Mouse (Mus musculus): ENCODE data around the gene Ift52. TPM values are rescaled to one million over a fixed set of nuclear protein-coding genes. Genes with fewer than 3 reads are reported as not detected.

The Ift52 gene
- total and polyA plus RNA-seq, 3 experiments, result 16.5 to 22.1 (median 19.5) TPM

DNA sequence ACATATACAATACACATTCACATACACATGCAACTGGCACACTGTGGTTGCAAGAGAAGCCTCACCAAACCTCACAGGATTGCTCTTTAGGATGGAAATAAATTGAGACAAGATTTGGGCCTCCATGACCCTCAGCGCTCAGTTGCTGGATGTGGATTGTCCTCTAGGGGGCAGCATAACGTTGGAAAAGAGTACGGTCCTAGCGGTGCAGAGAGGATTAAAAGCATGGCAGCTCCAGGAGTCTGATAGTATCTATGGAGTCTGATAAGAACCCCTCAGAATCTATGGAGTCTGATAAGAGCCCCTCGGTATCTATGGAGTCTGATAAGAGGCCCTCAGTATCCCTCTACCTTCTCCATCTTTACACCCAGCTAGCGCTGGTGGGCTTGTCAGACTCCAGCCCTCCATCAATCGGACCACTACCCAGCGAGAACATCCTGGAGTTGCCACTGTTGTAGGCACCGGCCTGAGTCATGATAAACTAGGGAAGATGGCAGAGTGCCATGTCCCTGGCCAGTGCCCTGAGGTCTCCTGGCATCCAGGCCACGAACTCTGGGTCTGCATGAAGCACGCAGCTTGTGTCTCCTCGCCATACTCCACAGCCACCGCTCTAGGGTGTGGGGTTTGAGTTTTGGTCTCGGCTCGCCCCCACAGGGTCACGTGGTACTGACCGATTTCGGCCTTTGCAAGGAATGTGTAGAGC is 18.5 kb upstream of the Ift52 start:
- no peaks in the 10 kb centered on the region for H3K27me3 ChIP-seq (ENCODE audit: control insufficient read depth, insufficient read depth, low read length)
- peak; percentile 42 to 52 for DNase-seq
- no peak overlapping the region for H3K4me3 ChIP-seq
- WGBS, result 19% methylated on average over 18 of the region's 18 CpGs
- H3K27ac ChIP-seq, result no peak overlapping the region
- H3K4me1 ChIP-seq (ENCODE audit: control insufficient read depth, insufficient read depth, low read length), result no peaks in the 10 kb centered on the region
- no peaks in the 10 kb centered on the region for H3K79me2 ChIP-seq (replicated peaks; ENCODE audit: control insufficient read depth, insufficient read depth, low read length)
- no peaks in the 10 kb centered on the region for H3K36me3 ChIP-seq (ENCODE audit: control insufficient read depth, insufficient read depth, low read length)
- TF ChIP-seq POLR2A (IDR thresholded peaks at IDR 0.05; ENCODE audit: insufficient read depth, low read depth, low read length) (no peak), CTCF (IDR thresholded peaks at IDR 0.05) (peak; percentile 94), EP300 (IDR thresholded peaks at IDR 0.05; ENCODE audit: insufficient read depth, low read depth, low read length) (no peak)
- H3K9ac ChIP-seq (ENCODE audit: low read depth, low read length), result no peak overlapping the region
- intact Hi-C loops (cut with DNase I), result loop anchor here (1.0 to 2.0 kb wide), 2 partner anchors 30 to 76 kb away; no protein-coding TSS in a partner anchor

DNA sequence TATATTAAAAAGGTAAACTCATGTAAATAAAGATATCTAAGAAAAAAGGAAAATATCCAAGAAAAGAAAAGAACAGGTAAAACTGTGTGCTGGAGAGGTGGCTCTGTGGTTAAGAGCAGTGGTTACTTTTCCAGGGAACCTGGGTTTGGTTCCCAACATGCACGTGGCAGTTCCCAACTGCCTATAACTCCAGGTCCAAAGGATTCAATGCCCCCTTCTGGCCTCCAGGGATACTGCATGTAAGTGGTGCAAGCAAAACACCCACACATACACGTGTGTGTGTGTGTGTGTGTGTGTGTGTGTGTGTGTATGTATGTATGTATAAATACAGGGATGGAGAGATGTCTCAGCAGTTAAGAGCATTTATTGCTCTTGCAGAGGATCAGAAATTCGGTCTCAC is 17.4 kb upstream of the Ift52 start:
- intact Hi-C loops (cut with DNase I), result loop anchor here (1.0 to 2.0 kb wide), 2 partner anchors 31 to 77 kb away; no protein-coding TSS in a partner anchor
- DNase-seq, result peak; percentile 17 to 38
- WGBS, result 31% methylated on average over 3 of the region's 3 CpGs

DNA sequence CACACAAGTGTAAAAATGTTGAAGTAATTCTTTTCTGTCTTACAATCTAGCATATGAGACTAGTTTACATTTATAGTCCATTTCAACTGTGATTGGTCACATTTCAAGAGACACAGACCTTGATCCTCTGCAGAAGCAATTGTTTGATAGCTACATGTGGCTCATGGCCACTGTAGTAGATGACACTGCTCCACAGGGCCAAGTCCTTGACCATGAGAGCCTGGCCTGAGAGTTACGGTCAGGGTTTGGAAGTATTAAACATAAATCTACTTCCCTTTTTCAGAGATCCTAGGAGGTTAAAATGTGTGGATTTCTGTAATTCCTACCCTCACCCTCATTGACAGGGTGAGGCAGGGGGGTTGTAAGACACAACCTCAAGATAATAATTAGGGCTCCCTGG is 16.1 kb upstream of the Ift52 start:
- intact Hi-C loops (cut with DNase I), result no loop called here
- H3K9ac ChIP-seq (ENCODE audit: low read depth, low read length), result no peak overlapping the region
- no peak overlapping the region for H3K27ac ChIP-seq
- H3K4me1 ChIP-seq (ENCODE audit: control insufficient read depth, insufficient read depth, low read length), result no peaks in the 10 kb centered on the region
- TF ChIP-seq POLR2A (IDR thresholded peaks at IDR 0.05; ENCODE audit: insufficient read depth, low read depth, low read length) (no peak), EP300 (IDR thresholded peaks at IDR 0.05; ENCODE audit: insufficient read depth, low read depth, low read length) (no peak), CTCF (IDR thresholded peaks at IDR 0.05) (no peak)
- no peaks in the 10 kb centered on the region for H3K27me3 ChIP-seq (ENCODE audit: control insufficient read depth, insufficient read depth, low read length)
- DNase-seq, result no peak
- no peaks in the 10 kb centered on the region for H3K36me3 ChIP-seq (ENCODE audit: control insufficient read depth, insufficient read depth, low read length)
- H3K4me3 ChIP-seq, result no peak overlapping the region
- no peaks in the 10 kb centered on the region for H3K79me2 ChIP-seq (replicated peaks; ENCODE audit: control insufficient read depth, insufficient read depth, low read length)
- whole genome bisulfite sequencing, result 88% methylated on average over 1 of the region's 1 CpGs

More for the DNA sequence above, 17.4 kb upstream of the Ift52 start:
- no peaks in the 10 kb centered on the region for H3K4me1 ChIP-seq (ENCODE audit: control insufficient read depth, insufficient read depth, low read length)
- no peaks in the 10 kb centered on the region for H3K36me3 ChIP-seq (ENCODE audit: control insufficient read depth, insufficient read depth, low read length)
- H3K9ac ChIP-seq (ENCODE audit: low read depth, low read length), result no peak overlapping the region
- H3K79me2 ChIP-seq (replicated peaks; ENCODE audit: control insufficient read depth, insufficient read depth, low read length), result no peaks in the 10 kb centered on the region
- H3K27me3 ChIP-seq (ENCODE audit: control insufficient read depth, insufficient read depth, low read length), result no peaks in the 10 kb centered on the region
- TF ChIP-seq EP300 (IDR thresholded peaks at IDR 0.05; ENCODE audit: insufficient read depth, low read depth, low read length), result no peak
- peak; percentile 73 for TF ChIP-seq CTCF (IDR thresholded peaks at IDR 0.05)
- no peak overlapping the region for H3K27ac ChIP-seq
- H3K4me3 ChIP-seq, result no peak overlapping the region

DNA sequence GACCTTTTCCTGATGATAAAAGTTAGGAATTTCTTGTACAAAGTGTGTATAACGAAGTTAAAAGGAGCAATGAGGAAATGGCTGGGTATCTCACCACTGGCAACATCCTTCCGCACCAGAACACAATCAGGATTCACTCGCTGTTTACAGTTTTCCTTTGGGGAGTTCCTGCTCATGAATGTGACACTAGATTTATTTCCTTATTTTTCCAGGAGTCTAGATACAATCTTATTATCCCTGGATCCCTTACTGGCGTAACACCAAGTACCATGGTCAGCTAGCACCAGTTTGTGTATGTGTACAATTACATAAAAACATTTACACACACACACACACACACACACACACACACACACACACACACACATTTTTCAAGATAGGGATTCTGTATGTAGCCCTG is 9.9 kb upstream of the Ift52 start:
- intact Hi-C loops (cut with DNase I), result no loop called here
- DNase-seq, result no peak
- Histone ChIP-seq H3K79me2 (replicated peaks; ENCODE audit: control insufficient read depth, insufficient read depth, low read length) (no peaks in the 10 kb centered on the region), H3K4me3 (no peak overlapping the region), H3K4me1 (ENCODE audit: control insufficient read depth, insufficient read depth, low read length) (no peaks in the 10 kb centered on the region), H3K36me3 (ENCODE audit: control insufficient read depth, insufficient read depth, low read length) (no peaks in the 10 kb centered on the region), H3K27ac (no peak overlapping the region), H3K27me3 (ENCODE audit: control insufficient read depth, insufficient read depth, low read length) (no peaks in the 10 kb centered on the region), H3K9ac (ENCODE audit: low read depth, low read length) (no peak overlapping the region)
- TF ChIP-seq CTCF (IDR thresholded peaks at IDR 0.05) (no peak), EP300 (IDR thresholded peaks at IDR 0.05; ENCODE audit: insufficient read depth, low read depth, low read length) (no peak), POLR2A (IDR thresholded peaks at IDR 0.05; ENCODE audit: insufficient read depth, low read depth, low read length) (no peak)
- WGBS, result 49% methylated on average over 4 of the region's 4 CpGs

DNA sequence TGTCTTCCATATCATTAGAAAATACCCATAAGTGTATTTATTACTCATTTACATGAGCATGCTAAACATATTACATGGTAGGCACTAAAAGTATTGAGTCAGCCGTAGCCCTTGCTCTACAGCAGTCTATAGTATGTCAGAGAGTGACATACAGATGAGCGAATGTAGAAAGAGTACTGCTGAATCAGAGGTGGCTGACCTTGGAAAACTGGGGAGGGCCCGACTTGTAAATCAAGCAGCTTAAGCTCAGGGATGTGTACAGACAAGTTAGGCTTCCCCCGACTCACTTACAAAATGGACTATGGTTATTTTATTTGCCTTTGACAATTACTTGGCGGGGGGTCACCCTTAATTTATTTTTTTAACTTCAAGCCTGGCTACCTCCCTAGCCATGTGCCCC is 14.1 kb downstream of the Ift52 start:
- Histone ChIP-seq H3K4me3 (no peak overlapping the region), H3K9ac (ENCODE audit: low read depth, low read length) (no peak overlapping the region), H3K79me2 (replicated peaks; ENCODE audit: control insufficient read depth, insufficient read depth, low read length) (no peaks in the 10 kb centered on the region; the same call in 1 of the 2 replicates), H3K4me1 (ENCODE audit: control insufficient read depth, insufficient read depth, low read length) (no peaks in the 10 kb centered on the region), H3K27me3 (ENCODE audit: control insufficient read depth, insufficient read depth, low read length) (no peaks in the 10 kb centered on the region), H3K27ac (no peak overlapping the region), H3K36me3 (ENCODE audit: control insufficient read depth, insufficient read depth, low read length) (no peaks in the 10 kb centered on the region; the same call in 1 of the 2 replicates)
- intact Hi-C loops (cut with DNase I), result no loop called here
- 95% methylated on average over 5 of the region's 5 CpGs for whole genome bisulfite sequencing
- DNase-seq, result no peak
- no peak for TF ChIP-seq CTCF (IDR thresholded peaks at IDR 0.05)

DNA sequence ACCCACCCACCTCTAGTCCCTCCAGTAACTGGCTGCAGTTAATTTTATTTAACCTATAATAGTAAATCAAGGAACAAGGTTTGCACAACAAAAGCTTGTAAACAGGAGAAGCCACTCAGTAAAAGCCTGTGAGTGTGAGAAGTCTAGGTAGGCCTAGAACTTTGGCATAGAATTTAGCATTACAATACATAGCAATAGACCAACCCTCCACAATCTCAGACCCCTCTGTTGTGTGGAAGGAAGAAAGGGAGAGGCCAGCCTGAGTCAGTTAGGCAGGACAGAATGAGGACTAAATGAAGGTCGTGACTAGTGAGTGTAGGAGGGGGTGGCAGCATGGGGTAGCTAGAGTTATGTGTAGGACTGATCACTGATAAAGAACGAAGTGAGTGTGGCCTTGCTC is 14.6 kb downstream of the Ift52 start:
- intact Hi-C loops (cut with DNase I), result no loop called here
- H3K4me3 ChIP-seq, result no peak overlapping the region
- no peaks in the 10 kb centered on the region for H3K27me3 ChIP-seq (ENCODE audit: control insufficient read depth, insufficient read depth, low read length)
- H3K4me1 ChIP-seq (ENCODE audit: control insufficient read depth, insufficient read depth, low read length), result no peaks in the 10 kb centered on the region
- no peak overlapping the region for H3K27ac ChIP-seq
- no peaks in the 10 kb centered on the region; the same call in 1 of the 2 replicates for H3K36me3 ChIP-seq (ENCODE audit: control insufficient read depth, insufficient read depth, low read length)
- no peak overlapping the region for H3K9ac ChIP-seq (ENCODE audit: low read depth, low read length)
- no peak for DNase-seq
- 84% methylated on average over 2 of the region's 2 CpGs for WGBS
- no peaks in the 10 kb centered on the region; the same call in 1 of the 2 replicates for H3K79me2 ChIP-seq (replicated peaks; ENCODE audit: control insufficient read depth, insufficient read depth, low read length)
- no peak for TF ChIP-seq EP300 (IDR thresholded peaks at IDR 0.05; ENCODE audit: insufficient read depth, low read depth, low read length)
- TF ChIP-seq POLR2A (IDR thresholded peaks at IDR 0.05; ENCODE audit: insufficient read depth, low read depth, low read length), result no peak
- TF ChIP-seq CTCF (IDR thresholded peaks at IDR 0.05), result no peak

Measured in heart, adult 2 months (tissue).